Mouse (Mus musculus) limb, embryonic 11.5 days (tissue): ENCODE measurements at regions not wholly inside any gene's neighbourhood (a gene's known extent, or its start where the extent isn't known, plus 50 kb on each side); places are given as distances from the start of the nearest gene placed in this dataset.
A peak's percentile ranks its signal among the peaks of the same experiment; 100 is the strongest.

Experiments used
- ATAC-seq: fragments of 200-750 bp; cut with Nextera tagmentation; 2 replicates; pipeline ENCODE4 v1.8.0; 2017; ENCODE audit warnings: low read depth; ENCODE audit not compliant: insufficient number of reproducible peaks, low FRiP score, low TSS enrichment
- DNase-seq: peaks from one replicate; pipeline ENCODE4 v3.0.0-alpha.2; 2015; ENCODE audit warnings: low spot score
- H3K27ac ChIP-seq: fragments of 300-500 bp; sonication (generic); replicated peaks from 2 replicates; pipeline ENCODE4 v1.5.1; 2014; ENCODE audit warnings: low read depth, mild to moderate bottlenecking, low read length
- H3K27me3 ChIP-seq: fragments of 300-500 bp; sonication (generic); 2 replicates; pipeline ENCODE4 v1.6.1; 2014; ENCODE audit warnings: mild to moderate bottlenecking, low read length, mixed read lengths; ENCODE audit not compliant: control insufficient read depth, insufficient read depth
- H3K36me3 ChIP-seq: fragments of 300-500 bp; sonication (generic); 2 replicates; pipeline ENCODE4 v1.6.1; 2014; ENCODE audit warnings: mild to moderate bottlenecking, low read length, moderate library complexity, mixed read lengths; ENCODE audit not compliant: control insufficient read depth, insufficient read depth
- H3K4me1 ChIP-seq: fragments of 300-500 bp; sonication (generic); 2 replicates; pipeline ENCODE4 v1.6.1; 2014; ENCODE audit warnings: low read length, mixed read lengths; ENCODE audit not compliant: control insufficient read depth, insufficient read depth
- H3K4me2 ChIP-seq: fragments of 300-500 bp; sonication (generic); 2 replicates; pipeline ENCODE4 v1.6.1; 2014; ENCODE audit warnings: low read depth, mild to moderate bottlenecking, moderate library complexity; ENCODE audit not compliant: severe bottlenecking
- H3K4me3 ChIP-seq: fragments of 300-500 bp; sonication (generic); 2 replicates; pipeline ENCODE4 v1.5.1; 2014; ENCODE audit warnings: low read depth, low read length
- H3K9ac ChIP-seq: fragments of 300-500 bp; sonication (generic); 2 replicates; pipeline ENCODE4 v1.6.1; 2014; ENCODE audit warnings: mild to moderate bottlenecking, low read length
- H3K9me3 ChIP-seq: fragments of 300-500 bp; sonication (generic); 2 replicates; pipeline ENCODE4 v1.6.1; 2016; ENCODE audit warnings: low read length; ENCODE audit not compliant: control insufficient read depth
- WGBS: fragments of 180-500 bp; shearing (Covaris S2); extraction: QIAGEN DNeasy Blood & Tissue Kit; methylation state at CpG from one replicate; pipeline ENCODE4 v1.1.7; 2014; 5-methylcytosine and 5-hydroxymethylcytosine counted together

DNA sequence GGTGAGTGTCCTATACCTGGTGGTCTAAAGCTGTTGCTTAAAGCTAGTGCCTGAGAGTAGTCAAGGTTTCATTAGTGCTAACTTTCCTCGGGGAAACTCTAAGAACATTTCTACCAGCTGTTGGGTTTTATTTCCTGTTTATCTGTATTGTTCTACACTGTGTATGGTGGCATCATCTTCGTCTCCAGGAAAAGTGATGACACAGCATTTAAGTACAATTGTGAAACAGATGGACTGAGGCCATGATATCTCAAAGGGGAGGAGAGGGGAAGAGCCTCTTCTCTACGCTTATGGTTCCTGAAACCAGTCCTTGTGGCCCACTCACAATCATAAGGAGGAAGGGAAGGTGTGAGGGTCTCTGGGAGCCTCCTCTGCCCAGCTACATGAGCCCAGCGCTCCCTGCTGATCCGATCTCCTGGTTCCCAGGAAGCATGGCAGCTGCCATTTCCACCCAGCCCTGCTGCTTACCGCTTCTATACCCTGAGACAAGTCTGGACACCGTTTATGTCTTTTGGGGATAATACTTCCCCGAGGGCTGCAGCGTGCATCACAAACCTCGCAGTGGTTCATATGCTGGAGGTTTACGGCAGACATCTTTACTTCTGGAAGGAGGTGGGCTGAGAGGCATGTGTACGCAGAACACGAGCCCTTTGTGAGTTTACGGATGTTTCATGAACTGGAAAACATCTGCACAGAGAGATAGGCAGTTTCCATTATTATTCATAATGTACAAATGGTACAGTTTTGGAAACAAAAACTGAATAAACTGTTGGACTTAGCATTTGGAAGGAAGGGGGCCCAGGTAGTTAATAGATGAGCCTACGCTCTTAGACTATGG, 189.6 kb downstream of the Fam43a start:
- ATAC-seq (no peak), DNase-seq (peak; percentile 19)
- Histone ChIP-seq H3K4me1 (peaks cover 15% of the 10 kb centered on the region), H3K36me3 (no peaks in the 10 kb centered on the region), H3K4me3 (no peak overlapping the region), H3K4me2 (no peak overlapping the region), H3K27me3 (no peaks in the 10 kb centered on the region), H3K9ac (no peak overlapping the region), H3K9me3 (no peaks in the 10 kb centered on the region), H3K27ac (no peak overlapping the region)
- 86% methylated on average over 15 of the region's 15 CpGs for WGBS

DNA sequence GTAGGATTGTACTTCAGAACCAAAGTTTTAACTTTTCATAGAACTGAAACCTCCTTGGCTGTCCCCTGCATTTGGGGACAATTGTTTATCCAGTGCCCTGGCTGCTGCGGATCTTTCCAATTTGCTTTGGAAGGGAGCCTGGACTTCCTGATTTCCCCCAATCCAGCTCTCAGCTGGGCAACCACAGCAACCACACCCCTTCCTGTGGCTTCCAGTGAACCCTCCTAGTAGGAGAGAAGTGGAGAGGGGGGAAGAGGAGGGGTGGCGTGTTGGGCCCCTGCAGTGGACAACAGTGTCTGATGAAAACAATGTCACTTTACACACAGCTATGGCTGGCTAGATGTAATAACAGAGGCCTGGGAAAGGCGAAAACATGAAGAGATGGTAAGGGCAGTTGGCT, 190.5 kb downstream of the Fam43a start:
- Histone ChIP-seq H3K4me1 (peaks cover 15% of the 10 kb centered on the region), H3K27ac (peak overlapping the region; percentile 61), H3K4me3 (no peak overlapping the region), H3K36me3 (no peaks in the 10 kb centered on the region), H3K9me3 (no peaks in the 10 kb centered on the region), H3K9ac (no peak overlapping the region), H3K4me2 (no peak overlapping the region), H3K27me3 (no peaks in the 10 kb centered on the region)
- no peak for DNase-seq
- ATAC-seq, result no peak
- 39% methylated on average over 3 of the region's 3 CpGs for WGBS

GRCm38 (mm10) chr16:30790551-30791001, 191.1 kb downstream of the Fam43a start:
- H3K27ac ChIP-seq, result peak overlapping the region; percentile 61
- H3K9me3 ChIP-seq, result no peaks in the 10 kb centered on the region
- H3K4me1 ChIP-seq, result peaks cover 15% of the 10 kb centered on the region
- H3K36me3 ChIP-seq, result no peaks in the 10 kb centered on the region
- H3K27me3 ChIP-seq, result no peaks in the 10 kb centered on the region
- H3K4me2 ChIP-seq, result no peak overlapping the region
- peak; percentile 35; the same call in 1 of the 2 replicates for ATAC-seq
- peak; percentile 61 for DNase-seq
- H3K9ac ChIP-seq, result no peak overlapping the region
- no peak overlapping the region for H3K4me3 ChIP-seq
- 13% methylated on average over 4 of the region's 4 CpGs for WGBS

GRCm38 (mm10) chr16:30791048-30791855, 191.7 kb downstream of the Fam43a start:
- H3K9me3 ChIP-seq, result no peaks in the 10 kb centered on the region
- H3K4me2 ChIP-seq, result no peak overlapping the region
- no peak overlapping the region for H3K27ac ChIP-seq
- ATAC-seq (no peak), DNase-seq (no peak)
- H3K9ac ChIP-seq, result no peak overlapping the region
- no peaks in the 10 kb centered on the region for H3K36me3 ChIP-seq
- peaks cover 15% of the 10 kb centered on the region for H3K4me1 ChIP-seq
- WGBS, result 84% methylated on average over 10 of the region's 10 CpGs
- no peak overlapping the region for H3K4me3 ChIP-seq
- no peaks in the 10 kb centered on the region for H3K27me3 ChIP-seq

GRCm38 (mm10) chr16:30792738-30793377, 193.3 kb downstream of the Fam43a start:
- Histone ChIP-seq H3K9me3 (no peaks in the 10 kb centered on the region), H3K4me3 (no peak overlapping the region), H3K4me1 (peaks cover 15% of the 10 kb centered on the region), H3K9ac (no peak overlapping the region), H3K4me2 (no peak overlapping the region), H3K36me3 (no peaks in the 10 kb centered on the region), H3K27me3 (no peaks in the 10 kb centered on the region), H3K27ac (no peak overlapping the region)
- WGBS, result 83% methylated on average over 11 of the region's 11 CpGs
- ATAC-seq (no peak), DNase-seq (peak; percentile 18)

DNA sequence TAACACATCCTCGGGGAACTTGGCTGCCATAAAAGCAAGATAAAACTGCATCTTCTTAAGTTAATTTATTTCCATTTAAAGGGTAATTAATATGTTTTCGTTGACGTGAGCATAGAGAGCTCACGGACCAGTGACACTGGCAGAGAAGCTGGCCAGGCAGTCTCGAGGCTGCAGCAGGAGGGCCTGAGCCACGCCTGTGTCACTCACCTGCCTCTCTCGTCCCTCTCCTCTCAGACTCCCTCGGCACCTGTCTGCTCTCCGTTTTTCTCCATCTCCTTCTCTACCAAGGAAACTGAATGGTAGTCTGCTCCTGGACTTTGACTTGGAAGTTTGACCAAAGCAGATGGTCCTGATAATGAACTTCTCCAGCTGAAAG, 193.8 kb downstream of the Fam43a start:
- no peaks in the 10 kb centered on the region for H3K27me3 ChIP-seq
- peak; percentile 17 for DNase-seq
- ATAC-seq, result no peak

DNA sequence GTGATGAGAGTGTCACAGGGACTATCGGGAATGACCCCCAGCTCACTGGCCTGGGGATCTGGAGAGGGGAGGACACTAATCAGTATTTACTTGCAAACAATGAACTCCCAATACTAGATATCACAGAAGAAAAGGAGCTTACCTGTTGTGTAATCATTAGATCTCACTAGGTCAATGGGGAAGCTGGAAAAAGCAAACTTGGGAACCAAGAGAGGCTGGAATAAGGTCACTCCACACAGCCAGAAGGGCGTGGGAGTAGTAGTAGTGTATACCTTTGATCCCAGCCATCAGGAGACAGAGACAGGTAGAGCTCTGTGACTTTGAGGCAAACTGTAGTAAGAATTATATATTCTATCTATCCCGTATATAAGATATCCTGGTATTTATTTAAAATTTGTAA, 194.3 kb downstream of the Fam43a start:
- no peak overlapping the region for H3K4me3 ChIP-seq
- no peaks in the 10 kb centered on the region for H3K36me3 ChIP-seq
- no peak overlapping the region for H3K4me2 ChIP-seq
- peaks cover 15% of the 10 kb centered on the region for H3K4me1 ChIP-seq
- DNase-seq (peak; percentile 12), ATAC-seq (no peak)
- no peaks in the 10 kb centered on the region for H3K9me3 ChIP-seq
- no peak overlapping the region for H3K9ac ChIP-seq
- 89% methylated on average over 3 of the region's 3 CpGs for WGBS
- H3K27me3 ChIP-seq, result no peaks in the 10 kb centered on the region
- no peak overlapping the region for H3K27ac ChIP-seq

More for the DNA sequence above, 193.8 kb downstream of the Fam43a start:
- Histone ChIP-seq H3K27ac (no peak overlapping the region), H3K36me3 (no peaks in the 10 kb centered on the region), H3K9ac (no peak overlapping the region), H3K9me3 (no peaks in the 10 kb centered on the region), H3K4me1 (peaks cover 15% of the 10 kb centered on the region), H3K4me3 (no peak overlapping the region), H3K4me2 (no peak overlapping the region)
- 66% methylated on average over 9 of the region's 9 CpGs for WGBS

- DNase-seq (peak; percentile 16), ATAC-seq (no peak)
- H3K4me2 ChIP-seq, result no peak overlapping the region
- H3K27me3 ChIP-seq, result no peaks in the 10 kb centered on the region
- H3K27ac ChIP-seq, result no peak overlapping the region
- H3K4me1 ChIP-seq, result peaks cover 4% of the 10 kb centered on the region
- H3K4me3 ChIP-seq, result no peak overlapping the region
- no peaks in the 10 kb centered on the region for H3K9me3 ChIP-seq
- no peak overlapping the region for H3K9ac ChIP-seq
- WGBS, result 80% methylated on average over 5 of the region's 5 CpGs
- no peaks in the 10 kb centered on the region for H3K36me3 ChIP-seq
These were observed 196.0 kb downstream of the Fam43a start for GRCm38 (mm10) chr16:30795501-30795904.
